Mouse (Mus musculus): ENCODE measurements around the gene AI661453. TPM values are rescaled to one million over a fixed set of nuclear protein-coding genes. Genes with fewer than 3 reads are reported as not detected.

The AI661453 gene
- total RNA-seq, 1 experiment, result 2.2 TPM

GRCm38 (mm10) chr17:47504228-47504627, 67.8 kb downstream of the AI661453 start:
- Histone ChIP-seq H3K4me3 (ENCODE audit: insufficient read depth in 1 of 2, low read depth in 1 of 2, low read length in 2 of 2, poor library complexity in 1 of 2, severe bottlenecking in 1 of 2) (peak overlapping the region; percentile 32 to 51; a peak in 2 of 4 replicates), H3K36me3 (ENCODE audit: control insufficient read depth, insufficient read depth, low read length, poor library complexity, severe bottlenecking) (peaks cover 11% of the 10 kb centered on the region), H3K4me1 (ENCODE audit: control insufficient read depth in 2 of 2, insufficient read depth in 2 of 2, low read length in 2 of 2, poor library complexity in 1 of 2) (peaks cover 9 to 22% of the 10 kb centered on the region in 2 experiments), H3K9ac (ENCODE audit: insufficient read depth, low read depth, low read length, poor library complexity, severe bottlenecking) (peak overlapping the region; percentile 11; the same call in 1 of the 2 replicates), H3K9me3 (ENCODE audit: control insufficient read depth, insufficient read depth, low read depth, low read length) (no peaks in the 10 kb centered on the region), H3K27ac (ENCODE audit: insufficient read depth, low read depth, low read length, poor library complexity, severe bottlenecking) (peak overlapping the region; percentile 80)
- TF ChIP-seq ZNF384 (IDR thresholded peaks at IDR 0.05; ENCODE audit: low read depth, low read length) (no peak), MAFK (IDR thresholded peaks at IDR 0.05; ENCODE audit: insufficient read depth, low read depth, low read length) (no peak), HCFC1 (IDR thresholded peaks at IDR 0.05; ENCODE audit: borderline replicate concordance, insufficient read depth, low read length) (no peak), ZC3H11A (IDR thresholded peaks at IDR 0.05; ENCODE audit: borderline replicate concordance, low read depth, low read length) (no peak), CHD2 (IDR thresholded peaks at IDR 0.05; ENCODE audit: low read depth, low read length) (no peak)
- in situ Hi-C loops (cut with MboI; ENCODE audit: low sequenced_read_pairs in 2 of 2, unreplicated experiment in 2 of 2), result no loop called here
- DNase-seq (ENCODE audit: low read depth, low spot score), result no peak

- in situ Hi-C loops (cut with MboI; ENCODE audit: low sequenced_read_pairs in 2 of 2, unreplicated experiment in 2 of 2), result no loop called here
- TF ChIP-seq ZNF384 (IDR thresholded peaks at IDR 0.05; ENCODE audit: low read depth, low read length) (no peak), CHD2 (IDR thresholded peaks at IDR 0.05; ENCODE audit: low read depth, low read length) (no peak), ZC3H11A (IDR thresholded peaks at IDR 0.05; ENCODE audit: borderline replicate concordance, low read depth, low read length) (no peak), HCFC1 (IDR thresholded peaks at IDR 0.05; ENCODE audit: borderline replicate concordance, insufficient read depth, low read length) (no peak), MAFK (IDR thresholded peaks at IDR 0.05; ENCODE audit: insufficient read depth, low read depth, low read length) (no peak)
- peak within 1 kb of the TSS; percentile 11; the same call in 1 of the 2 replicates for H3K9ac ChIP-seq (ENCODE audit: insufficient read depth, low read depth, low read length, poor library complexity, severe bottlenecking)
- no peak for DNase-seq (ENCODE audit: low read depth, low spot score)
- peaks cover 9 to 25% of the 10 kb centered on the region in 2 experiments for H3K4me1 ChIP-seq (ENCODE audit: control insufficient read depth in 2 of 2, insufficient read depth in 2 of 2, low read length in 2 of 2, poor library complexity in 1 of 2)
- peaks cover 9% of the 10 kb centered on the region for H3K36me3 ChIP-seq (ENCODE audit: control insufficient read depth, insufficient read depth, low read length, poor library complexity, severe bottlenecking)
- no peaks in the 10 kb centered on the region for H3K9me3 ChIP-seq (ENCODE audit: control insufficient read depth, insufficient read depth, low read depth, low read length)
- H3K4me3 ChIP-seq (ENCODE audit: insufficient read depth in 1 of 2, low read depth in 1 of 2, low read length in 2 of 2, poor library complexity in 1 of 2, severe bottlenecking in 1 of 2), result peak within 1 kb of the TSS; percentile 32 to 51
- peak within 1 kb of the TSS; percentile 80 for H3K27ac ChIP-seq (ENCODE audit: insufficient read depth, low read depth, low read length, poor library complexity, severe bottlenecking)
Measured at GRCm38 (mm10) chr17:47504941-47505346, 68.5 kb downstream of the AI661453 start, which contains the start of gene Ccnd3. Gene Ccnd3 (plus strand): TSS chr17:47505051.

- in situ Hi-C loops (cut with MboI; ENCODE audit: low sequenced_read_pairs in 2 of 2, unreplicated experiment in 2 of 2), result no loop called here
- TF ChIP-seq ZC3H11A (IDR thresholded peaks at IDR 0.05; ENCODE audit: borderline replicate concordance, low read depth, low read length) (no peak), HCFC1 (IDR thresholded peaks at IDR 0.05; ENCODE audit: borderline replicate concordance, insufficient read depth, low read length) (no peak), ZNF384 (IDR thresholded peaks at IDR 0.05; ENCODE audit: low read depth, low read length) (no peak), CHD2 (IDR thresholded peaks at IDR 0.05; ENCODE audit: low read depth, low read length) (no peak), MAFK (IDR thresholded peaks at IDR 0.05; ENCODE audit: insufficient read depth, low read depth, low read length) (no peak)
- no peak for DNase-seq (ENCODE audit: low read depth, low spot score)
- peaks cover 10 to 25% of the 10 kb centered on the region in 2 experiments for H3K4me1 ChIP-seq (ENCODE audit: control insufficient read depth in 2 of 2, insufficient read depth in 2 of 2, low read length in 2 of 2, poor library complexity in 1 of 2)
- H3K27ac ChIP-seq (ENCODE audit: insufficient read depth, low read depth, low read length, poor library complexity, severe bottlenecking), result no peak overlapping the region
- H3K9ac ChIP-seq (ENCODE audit: insufficient read depth, low read depth, low read length, poor library complexity, severe bottlenecking), result 0 out of 2 replicates have a peak overlapping the region, but pooled peaks have one; percentile 11
- H3K36me3 ChIP-seq (ENCODE audit: control insufficient read depth, insufficient read depth, low read length, poor library complexity, severe bottlenecking), result peaks cover 4% of the 10 kb centered on the region
- H3K9me3 ChIP-seq (ENCODE audit: control insufficient read depth, insufficient read depth, low read depth, low read length), result no peaks in the 10 kb centered on the region
- H3K4me3 ChIP-seq (ENCODE audit: insufficient read depth in 1 of 2, low read depth in 1 of 2, low read length in 2 of 2, poor library complexity in 1 of 2, severe bottlenecking in 1 of 2), result peak overlapping the region; percentile 32 to 51
Measured at GRCm38 (mm10) chr17:47505566-47505965, 69.2 kb downstream of the AI661453 start.

DNA sequence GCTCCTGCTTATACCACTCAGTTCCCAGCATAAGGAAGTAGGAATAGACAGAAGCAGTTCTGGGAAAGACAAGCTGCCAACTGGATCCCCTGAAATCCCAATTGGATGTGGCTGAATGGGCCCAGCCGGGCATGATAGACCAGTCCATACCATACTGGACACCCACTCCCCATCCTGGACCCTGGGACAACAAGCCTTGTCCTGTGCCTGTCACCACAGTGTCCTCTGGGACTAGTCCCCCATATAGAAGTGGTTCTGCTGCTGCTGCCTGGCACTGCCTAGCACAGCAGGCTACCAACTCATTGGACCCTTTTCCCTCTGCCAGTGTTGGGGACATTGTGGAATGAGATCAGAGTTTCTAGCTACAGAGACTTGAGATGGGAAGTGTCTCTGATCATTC, 69.6 kb downstream of the AI661453 start:
- TF ChIP-seq ZC3H11A (IDR thresholded peaks at IDR 0.05; ENCODE audit: borderline replicate concordance, low read depth, low read length), result no peak
- TF ChIP-seq CHD2 (IDR thresholded peaks at IDR 0.05; ENCODE audit: low read depth, low read length), result no peak
- no peak overlapping the region for H3K27ac ChIP-seq (ENCODE audit: insufficient read depth, low read depth, low read length, poor library complexity, severe bottlenecking)
- H3K9me3 ChIP-seq (ENCODE audit: control insufficient read depth, insufficient read depth, low read depth, low read length), result no peaks in the 10 kb centered on the region
- no peak for DNase-seq (ENCODE audit: low read depth, low spot score)
- no peak overlapping the region for H3K9ac ChIP-seq (ENCODE audit: insufficient read depth, low read depth, low read length, poor library complexity, severe bottlenecking)
- H3K4me3 ChIP-seq (ENCODE audit: insufficient read depth in 1 of 2, low read depth in 1 of 2, low read length in 2 of 2, poor library complexity in 1 of 2, severe bottlenecking in 1 of 2), result no peak overlapping the region; a peak in 1 of 4 replicates
- H3K4me1 ChIP-seq (ENCODE audit: control insufficient read depth in 2 of 2, insufficient read depth in 2 of 2, low read length in 2 of 2, poor library complexity in 1 of 2), result peaks cover 12 to 25% of the 10 kb centered on the region in 2 experiments
- no peaks in the 10 kb centered on the region; the same call in 1 of the 2 replicates for H3K36me3 ChIP-seq (ENCODE audit: control insufficient read depth, insufficient read depth, low read length, poor library complexity, severe bottlenecking)
- in situ Hi-C loops (cut with MboI; ENCODE audit: low sequenced_read_pairs in 2 of 2, unreplicated experiment in 2 of 2), result no loop called here

DNA sequence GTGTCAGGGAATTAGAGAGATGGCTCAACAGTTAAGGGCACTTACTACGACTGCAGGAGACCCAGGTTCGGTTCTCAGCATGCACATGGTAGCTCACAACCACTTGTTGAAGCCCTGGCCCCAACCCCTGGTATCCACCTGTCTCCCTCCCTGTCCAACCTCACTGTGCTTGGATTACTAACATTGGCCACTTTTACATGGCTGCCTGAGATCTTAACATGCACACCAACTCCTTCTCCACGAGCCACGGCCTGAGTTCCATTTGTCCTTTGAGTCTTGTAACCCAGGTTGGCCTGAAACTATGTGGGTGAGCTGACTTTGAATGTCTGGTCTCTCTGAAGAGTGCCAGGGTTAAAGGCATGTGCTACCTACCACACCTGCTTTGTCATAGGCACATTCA, 70.3 kb downstream of the AI661453 start:
- H3K9me3 ChIP-seq (ENCODE audit: control insufficient read depth, insufficient read depth, low read depth, low read length), result no peaks in the 10 kb centered on the region

More for the DNA sequence above, 70.3 kb downstream of the AI661453 start:
- Histone ChIP-seq H3K4me1 (ENCODE audit: control insufficient read depth in 2 of 2, insufficient read depth in 2 of 2, low read length in 2 of 2, poor library complexity in 1 of 2) (peaks cover 12 to 21% of the 10 kb centered on the region in 2 experiments), H3K36me3 (ENCODE audit: control insufficient read depth, insufficient read depth, low read length, poor library complexity, severe bottlenecking) (no peaks in the 10 kb centered on the region), H3K27ac (ENCODE audit: insufficient read depth, low read depth, low read length, poor library complexity, severe bottlenecking) (no peak overlapping the region), H3K9ac (ENCODE audit: insufficient read depth, low read depth, low read length, poor library complexity, severe bottlenecking) (no peak overlapping the region), H3K4me3 (ENCODE audit: insufficient read depth in 1 of 2, low read depth in 1 of 2, low read length in 2 of 2, poor library complexity in 1 of 2, severe bottlenecking in 1 of 2) (no peak overlapping the region)
- in situ Hi-C loops (cut with MboI; ENCODE audit: low sequenced_read_pairs in 2 of 2, unreplicated experiment in 2 of 2), result no loop called here
- no peak for TF ChIP-seq ZNF384 (IDR thresholded peaks at IDR 0.05; ENCODE audit: low read depth, low read length)
- TF ChIP-seq ZC3H11A (IDR thresholded peaks at IDR 0.05; ENCODE audit: borderline replicate concordance, low read depth, low read length), result no peak
- TF ChIP-seq MAFK (IDR thresholded peaks at IDR 0.05; ENCODE audit: insufficient read depth, low read depth, low read length), result no peak
- TF ChIP-seq HCFC1 (IDR thresholded peaks at IDR 0.05; ENCODE audit: borderline replicate concordance, insufficient read depth, low read length), result no peak
- TF ChIP-seq CHD2 (IDR thresholded peaks at IDR 0.05; ENCODE audit: low read depth, low read length), result no peak
- no peak for DNase-seq (ENCODE audit: low read depth, low spot score)
